Mouse (Mus musculus): ENCODE data around the gene Nfyb. TPM values are rescaled to one million over a fixed set of nuclear protein-coding genes. Genes with fewer than 3 reads are reported as not detected.

Nfyb gene
- polyA plus RNA-seq, 1 experiment from 2014 or later = 42.8 TPM

- no peaks in the 10 kb centered on the region for H3K27me3 ChIP-seq (replicated peaks; ENCODE audit: control insufficient read depth, insufficient read depth, low read length)
- H3K27ac ChIP-seq (ENCODE audit: low read depth) = no peak overlapping the region
- H3K4me3 ChIP-seq (ENCODE audit: low read depth, low read length) = no peak overlapping the region
- no peaks in the 10 kb centered on the region for H3K9me3 ChIP-seq (ENCODE audit: control insufficient read depth, low read length)
- ATAC-seq (replicated peaks; ENCODE audit: low FRiP score, low TSS enrichment, low read depth) (no peak), DNase-seq (ENCODE audit: low spot score) (no peak)
- H3K4me2 ChIP-seq (ENCODE audit: low read length) = no peak overlapping the region
- peaks cover 23% of the 10 kb centered on the region for H3K4me1 ChIP-seq (replicated peaks; ENCODE audit: control insufficient read depth, insufficient read depth, low read length)
- 92% methylated on average over 3 of the region's 3 CpGs for WGBS
- no peak overlapping the region for H3K9ac ChIP-seq (ENCODE audit: low read length)
- H3K36me3 ChIP-seq (ENCODE audit: control insufficient read depth, insufficient read depth, low read length) = peaks cover 70% of the 10 kb centered on the region
Observed at GRCm38 (mm10) chr10:82758878-82759277, 5.1 kb downstream of the Nfyb start.

- H3K4me1 ChIP-seq (replicated peaks; ENCODE audit: control insufficient read depth, insufficient read depth, low read length) = peaks cover 23% of the 10 kb centered on the region
- no peaks in the 10 kb centered on the region for H3K27me3 ChIP-seq (replicated peaks; ENCODE audit: control insufficient read depth, insufficient read depth, low read length)
- no peak overlapping the region for H3K27ac ChIP-seq (ENCODE audit: low read depth)
- H3K4me3 ChIP-seq (ENCODE audit: low read depth, low read length) = no peak overlapping the region
- WGBS = 90% methylated on average over 6 of the region's 6 CpGs
- no peaks in the 10 kb centered on the region for H3K9me3 ChIP-seq (ENCODE audit: control insufficient read depth, low read length)
- peaks cover 75% of the 10 kb centered on the region for H3K36me3 ChIP-seq (ENCODE audit: control insufficient read depth, insufficient read depth, low read length)
- H3K9ac ChIP-seq (ENCODE audit: low read length) = no peak overlapping the region
- H3K4me2 ChIP-seq (ENCODE audit: low read length) = no peak overlapping the region
- ATAC-seq (replicated peaks; ENCODE audit: low FRiP score, low TSS enrichment, low read depth) (no peak), DNase-seq (ENCODE audit: low spot score) (no peak)
Observed at GRCm38 (mm10) chr10:82758368-82758767, 5.6 kb downstream of the Nfyb start.

GRCm38 (mm10) chr10:82757341-82757740 lies 6.6 kb downstream of the Nfyb start:
- Histone ChIP-seq H3K4me1 (replicated peaks; ENCODE audit: control insufficient read depth, insufficient read depth, low read length) (peaks cover 19% of the 10 kb centered on the region), H3K4me2 (ENCODE audit: low read length) (no peak overlapping the region), H3K27ac (ENCODE audit: low read depth) (no peak overlapping the region), H3K9ac (ENCODE audit: low read length) (no peak overlapping the region), H3K9me3 (ENCODE audit: control insufficient read depth, low read length) (no peaks in the 10 kb centered on the region), H3K4me3 (ENCODE audit: low read depth, low read length) (no peak overlapping the region), H3K27me3 (replicated peaks; ENCODE audit: control insufficient read depth, insufficient read depth, low read length) (no peaks in the 10 kb centered on the region), H3K36me3 (ENCODE audit: control insufficient read depth, insufficient read depth, low read length) (peaks cover 85% of the 10 kb centered on the region)
- no peak for ATAC-seq (replicated peaks; ENCODE audit: low FRiP score, low TSS enrichment, low read depth)
- WGBS = 84% methylated on average over 9 of the region's 9 CpGs
- no peak for DNase-seq (ENCODE audit: low spot score)

GRCm38 (mm10) chr10:82756466-82756865 lies 7.5 kb downstream of the Nfyb start:
- H3K27ac ChIP-seq (ENCODE audit: low read depth) = no peak overlapping the region
- whole genome bisulfite sequencing = 93% methylated on average over 9 of the region's 9 CpGs

GRCm38 (mm10) chr10:82755213-82755890 lies 8.6 kb downstream of the Nfyb start:
- Histone ChIP-seq H3K4me2 (ENCODE audit: low read length) (no peak overlapping the region), H3K36me3 (ENCODE audit: control insufficient read depth, insufficient read depth, low read length) (peaks cover 93% of the 10 kb centered on the region), H3K27me3 (replicated peaks; ENCODE audit: control insufficient read depth, insufficient read depth, low read length) (no peaks in the 10 kb centered on the region), H3K4me1 (replicated peaks; ENCODE audit: control insufficient read depth, insufficient read depth, low read length) (peaks cover 6% of the 10 kb centered on the region; the same call in 1 of the 2 replicates), H3K9me3 (ENCODE audit: control insufficient read depth, low read length) (no peaks in the 10 kb centered on the region), H3K4me3 (ENCODE audit: low read depth, low read length) (no peak overlapping the region), H3K9ac (ENCODE audit: low read length) (no peak overlapping the region), H3K27ac (ENCODE audit: low read depth) (no peak overlapping the region)
- ATAC-seq (replicated peaks; ENCODE audit: low FRiP score, low TSS enrichment, low read depth) = no peak
- no peak for DNase-seq (ENCODE audit: low spot score)
- 95% methylated on average over 11 of the region's 11 CpGs for WGBS

More at GRCm38 (mm10) chr10:82756466-82756865, 7.5 kb downstream of the Nfyb start:
- ATAC-seq (replicated peaks; ENCODE audit: low FRiP score, low TSS enrichment, low read depth) = no peak
- no peaks in the 10 kb centered on the region for H3K27me3 ChIP-seq (replicated peaks; ENCODE audit: control insufficient read depth, insufficient read depth, low read length)
- no peak for DNase-seq (ENCODE audit: low spot score)
- no peaks in the 10 kb centered on the region for H3K9me3 ChIP-seq (ENCODE audit: control insufficient read depth, low read length)
- H3K36me3 ChIP-seq (ENCODE audit: control insufficient read depth, insufficient read depth, low read length) = peaks cover 93% of the 10 kb centered on the region
- no peak overlapping the region for H3K4me3 ChIP-seq (ENCODE audit: low read depth, low read length)
- peaks cover 16% of the 10 kb centered on the region; the same call in 1 of the 2 replicates for H3K4me1 ChIP-seq (replicated peaks; ENCODE audit: control insufficient read depth, insufficient read depth, low read length)
- no peak overlapping the region for H3K4me2 ChIP-seq (ENCODE audit: low read length)
- no peak overlapping the region for H3K9ac ChIP-seq (ENCODE audit: low read length)

- H3K4me3 ChIP-seq (ENCODE audit: low read depth, low read length) = no peak overlapping the region
- peaks cover 96% of the 10 kb centered on the region for H3K36me3 ChIP-seq (ENCODE audit: control insufficient read depth, insufficient read depth, low read length)
- WGBS = 90% methylated on average over 1 of the region's 1 CpGs
- DNase-seq (ENCODE audit: low spot score) (no peak), ATAC-seq (replicated peaks; ENCODE audit: low FRiP score, low TSS enrichment, low read depth) (no peak)
- no peaks in the 10 kb centered on the region for H3K27me3 ChIP-seq (replicated peaks; ENCODE audit: control insufficient read depth, insufficient read depth, low read length)
- no peak overlapping the region for H3K4me2 ChIP-seq (ENCODE audit: low read length)
- no peaks in the 10 kb centered on the region for H3K9me3 ChIP-seq (ENCODE audit: control insufficient read depth, low read length)
- H3K4me1 ChIP-seq (replicated peaks; ENCODE audit: control insufficient read depth, insufficient read depth, low read length) = peaks cover 3% of the 10 kb centered on the region; the same call in 1 of the 2 replicates
- no peak overlapping the region for H3K27ac ChIP-seq (ENCODE audit: low read depth)
- no peak overlapping the region for H3K9ac ChIP-seq (ENCODE audit: low read length)
Observed at GRCm38 (mm10) chr10:82754642-82755041, 9.3 kb downstream of the Nfyb start.

- Histone ChIP-seq H3K4me2 (ENCODE audit: low read length) (no peak overlapping the region), H3K4me1 (replicated peaks; ENCODE audit: control insufficient read depth, insufficient read depth, low read length) (0 out of 2 replicates have a peak, but pooled peaks cover 3% of the 10 kb centered on the region), H3K9ac (ENCODE audit: low read length) (no peak overlapping the region), H3K27me3 (replicated peaks; ENCODE audit: control insufficient read depth, insufficient read depth, low read length) (no peaks in the 10 kb centered on the region), H3K9me3 (ENCODE audit: control insufficient read depth, low read length) (no peaks in the 10 kb centered on the region), H3K4me3 (ENCODE audit: low read depth, low read length) (no peak overlapping the region), H3K27ac (ENCODE audit: low read depth) (no peak overlapping the region), H3K36me3 (ENCODE audit: control insufficient read depth, insufficient read depth, low read length) (peaks cover 97% of the 10 kb centered on the region)
- ATAC-seq (replicated peaks; ENCODE audit: low FRiP score, low TSS enrichment, low read depth) (no peak), DNase-seq (ENCODE audit: low spot score) (no peak)
- WGBS = 90% methylated on average over 3 of the region's 3 CpGs
Observed at GRCm38 (mm10) chr10:82752921-82753320, 11.0 kb downstream of the Nfyb start.

- Histone ChIP-seq H3K4me2 (ENCODE audit: low read length) (no peak overlapping the region), H3K4me1 (replicated peaks; ENCODE audit: control insufficient read depth, insufficient read depth, low read length) (no peaks in the 10 kb centered on the region), H3K36me3 (ENCODE audit: control insufficient read depth, insufficient read depth, low read length) (peaks cover 95% of the 10 kb centered on the region), H3K9ac (ENCODE audit: low read length) (no peak overlapping the region), H3K4me3 (ENCODE audit: low read depth, low read length) (no peak overlapping the region), H3K9me3 (ENCODE audit: control insufficient read depth, low read length) (no peaks in the 10 kb centered on the region), H3K27ac (ENCODE audit: low read depth) (no peak overlapping the region), H3K27me3 (replicated peaks; ENCODE audit: control insufficient read depth, insufficient read depth, low read length) (no peaks in the 10 kb centered on the region)
- 87% methylated on average over 6 of the region's 6 CpGs for WGBS
- ATAC-seq (replicated peaks; ENCODE audit: low FRiP score, low TSS enrichment, low read depth) (no peak), DNase-seq (ENCODE audit: low spot score) (no peak)
Observed at GRCm38 (mm10) chr10:82750778-82751177, 13.2 kb downstream of the Nfyb start.

Data from intestine, embryonic 14.5 days (tissue).